Mouse (Mus musculus): ENCODE measurements around the gene Mdga1. TPM values are rescaled to one million over a fixed set of nuclear protein-coding genes. Genes with fewer than 3 reads are reported as not detected.
A peak's percentile ranks its signal among the peaks of the same experiment; 100 is the strongest.

Gene Mdga1
- polyA plus RNA-seq, 1 experiment from 2014 or later = 5.8 TPM

DNA sequence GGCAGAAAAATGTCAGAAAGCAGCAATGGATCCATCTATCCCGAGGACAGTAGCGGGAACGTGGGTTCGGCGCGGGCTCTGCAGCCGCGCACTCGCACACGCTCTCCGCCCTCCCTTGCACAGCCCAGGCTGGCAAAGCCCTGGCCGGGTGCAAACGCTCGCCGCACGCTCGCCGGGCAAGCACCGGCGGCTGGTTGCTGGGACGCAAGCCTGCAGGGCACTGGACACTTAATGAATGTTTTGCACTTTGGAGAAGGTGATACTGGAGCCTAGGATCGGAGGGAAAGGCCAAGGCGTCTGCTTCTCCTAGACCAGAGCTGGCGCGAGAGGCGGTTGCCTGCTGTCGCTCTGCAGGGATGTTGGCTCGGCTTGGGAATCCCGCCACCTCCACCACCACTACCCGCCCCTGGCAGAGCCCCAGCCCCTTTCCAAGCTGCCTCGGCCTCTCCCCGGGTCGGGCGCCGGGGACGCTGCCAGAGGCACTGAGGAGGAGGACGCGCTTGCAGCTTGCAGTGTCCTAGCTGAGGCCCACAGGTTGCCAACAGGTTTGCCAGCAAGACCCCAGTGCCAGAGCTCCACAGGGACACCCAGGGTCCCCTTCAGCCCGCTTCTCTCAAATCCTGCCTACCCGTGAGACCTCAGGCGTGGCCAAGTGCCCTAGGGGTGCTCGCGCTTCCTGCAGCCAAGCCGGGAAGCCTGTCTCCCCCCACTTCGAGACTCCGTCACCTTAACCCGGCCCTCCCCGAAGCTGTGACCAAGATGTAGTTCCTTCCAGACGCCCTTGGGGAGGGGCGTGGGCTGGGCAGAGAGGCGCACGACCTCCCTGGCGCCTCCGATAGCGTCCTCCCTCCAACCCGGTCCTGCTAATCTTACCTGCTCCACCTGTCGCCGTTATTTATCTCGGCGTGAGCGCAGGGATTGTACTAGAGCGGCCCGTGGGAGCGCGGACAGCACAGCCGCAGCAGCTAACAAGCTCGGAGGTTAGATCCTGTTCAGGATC, 80.6 kb downstream of the Mdga1 start:
- H3K27ac ChIP-seq = peak overlapping the region; percentile 54; the same call in 1 of the 2 replicates
- H3K9me3 ChIP-seq = no peaks in the 10 kb centered on the region
- H3K4me3 ChIP-seq = peak overlapping the region; percentile 72
- H3K4me2 ChIP-seq = peak overlapping the region; percentile 98
- peaks cover 51% of the 10 kb centered on the region for H3K27me3 ChIP-seq
- peak overlapping the region; percentile 42 for H3K9ac ChIP-seq
- 0 out of 2 replicates have a peak, but pooled peaks have one; percentile 45 for ATAC-seq (ENCODE audit: insufficient number of reproducible peaks, low FRiP score, low TSS enrichment, low read depth)
- H3K36me3 ChIP-seq = no peaks in the 10 kb centered on the region
- peaks cover 45% of the 10 kb centered on the region for H3K4me1 ChIP-seq
- 1% methylated on average over 67 of the region's 67 CpGs for WGBS

GRCm38 (mm10) chr17:29887881-29888826, 81.7 kb downstream of the Mdga1 start:
- Histone ChIP-seq H3K27ac (peak overlapping the region; percentile 84), H3K4me3 (peak overlapping the region; percentile 72), H3K4me1 (peaks cover 52% of the 10 kb centered on the region), H3K9me3 (no peaks in the 10 kb centered on the region), H3K4me2 (peak overlapping the region; percentile 98), H3K9ac (peak overlapping the region; percentile 68), H3K36me3 (no peaks in the 10 kb centered on the region), H3K27me3 (peaks cover 54% of the 10 kb centered on the region)
- ATAC-seq (ENCODE audit: insufficient number of reproducible peaks, low FRiP score, low TSS enrichment, low read depth) = peak; percentile 42; the same call in 1 of the 2 replicates
- under 1% methylated on average over 85 of the region's 93 CpGs for WGBS

- Histone ChIP-seq H3K4me1 (peaks cover 52% of the 10 kb centered on the region), H3K36me3 (no peaks in the 10 kb centered on the region), H3K4me3 (peak overlapping the region; percentile 72), H3K27ac (peak overlapping the region; percentile 84), H3K9ac (peak overlapping the region; percentile 68), H3K27me3 (peaks cover 54% of the 10 kb centered on the region), H3K9me3 (no peaks in the 10 kb centered on the region), H3K4me2 (peak overlapping the region; percentile 98)
- WGBS = under 1% methylated on average over 56 of the region's 57 CpGs
- 0 out of 2 replicates have a peak, but pooled peaks have one; percentile 40 for ATAC-seq (ENCODE audit: insufficient number of reproducible peaks, low FRiP score, low TSS enrichment, low read depth)
These were observed 82.5 kb downstream of the Mdga1 start for GRCm38 (mm10) chr17:29887271-29887880.

GRCm38 (mm10) chr17:29886655-29887251, 83.1 kb downstream of the Mdga1 start:
- H3K4me1 ChIP-seq = peaks cover 52% of the 10 kb centered on the region
- H3K27ac ChIP-seq = 0 out of 2 replicates have a peak overlapping the region, but pooled peaks have one; percentile 84
- H3K4me2 ChIP-seq = peak overlapping the region; percentile 98
- no peaks in the 10 kb centered on the region for H3K36me3 ChIP-seq
- H3K9me3 ChIP-seq = no peaks in the 10 kb centered on the region
- under 1% methylated on average over 39 of the region's 39 CpGs for WGBS
- H3K4me3 ChIP-seq = peak overlapping the region; percentile 72
- H3K27me3 ChIP-seq = peaks cover 53% of the 10 kb centered on the region
- peak overlapping the region; percentile 68 for H3K9ac ChIP-seq
- no peak for ATAC-seq (ENCODE audit: insufficient number of reproducible peaks, low FRiP score, low TSS enrichment, low read depth)

DNA sequence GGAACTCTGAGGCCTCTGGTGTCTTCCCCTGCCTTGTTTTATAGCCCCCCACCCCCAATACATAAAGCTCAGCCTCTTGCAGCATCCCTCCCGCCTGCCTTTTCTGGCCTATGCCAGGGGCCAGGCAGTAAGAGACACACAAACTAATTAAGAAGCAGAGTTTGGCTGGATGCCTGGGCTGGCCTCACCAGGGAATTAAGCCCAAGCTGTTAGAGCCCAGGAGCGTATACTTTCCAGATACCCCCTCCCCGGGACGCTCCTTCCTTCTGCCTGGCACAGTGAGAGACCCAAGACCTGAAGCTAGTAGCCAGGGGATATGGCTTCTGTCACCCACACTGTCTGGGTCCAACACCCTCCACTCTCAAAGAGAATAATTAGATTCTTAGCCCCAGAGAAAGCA, 83.8 kb downstream of the Mdga1 start:
- Histone ChIP-seq H3K4me3 (peak overlapping the region; percentile 72), H3K27ac (no peak overlapping the region), H3K4me1 (peaks cover 52% of the 10 kb centered on the region), H3K9ac (peak overlapping the region; percentile 68), H3K9me3 (no peaks in the 10 kb centered on the region), H3K36me3 (no peaks in the 10 kb centered on the region), H3K27me3 (peaks cover 47% of the 10 kb centered on the region), H3K4me2 (peak overlapping the region; percentile 98)
- ATAC-seq (ENCODE audit: insufficient number of reproducible peaks, low FRiP score, low TSS enrichment, low read depth) = no peak
- 6% methylated on average over 4 of the region's 4 CpGs for WGBS

DNA sequence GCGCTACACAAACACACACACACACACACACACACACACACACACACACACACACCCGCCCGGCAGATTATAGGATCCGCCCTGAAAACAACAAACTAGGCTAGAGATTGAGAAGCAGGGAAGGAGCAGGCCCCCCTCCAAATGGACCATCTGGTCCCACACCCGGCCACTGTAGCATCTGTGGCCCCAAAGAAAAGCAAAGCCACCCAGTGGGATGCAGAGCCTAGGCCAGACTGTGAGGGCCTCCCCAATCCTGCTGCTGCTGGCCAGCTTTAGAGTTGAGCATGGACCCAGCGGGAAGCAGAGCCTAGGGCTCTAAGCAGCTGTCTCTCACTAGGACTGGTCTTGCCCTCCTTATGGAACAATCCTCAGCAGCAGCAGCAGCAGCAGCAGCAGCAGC, 85.3 kb downstream of the Mdga1 start:
- no peak overlapping the region for H3K4me2 ChIP-seq
- H3K27me3 ChIP-seq = peaks cover 32% of the 10 kb centered on the region
- H3K4me3 ChIP-seq = no peak overlapping the region
- ATAC-seq (ENCODE audit: insufficient number of reproducible peaks, low FRiP score, low TSS enrichment, low read depth) = no peak
- no peak overlapping the region for H3K9ac ChIP-seq
- no peak overlapping the region for H3K27ac ChIP-seq
- H3K9me3 ChIP-seq = no peaks in the 10 kb centered on the region
- H3K36me3 ChIP-seq = no peaks in the 10 kb centered on the region
- WGBS = 62% methylated on average over 6 of the region's 6 CpGs
- H3K4me1 ChIP-seq = peaks cover 48% of the 10 kb centered on the region

DNA sequence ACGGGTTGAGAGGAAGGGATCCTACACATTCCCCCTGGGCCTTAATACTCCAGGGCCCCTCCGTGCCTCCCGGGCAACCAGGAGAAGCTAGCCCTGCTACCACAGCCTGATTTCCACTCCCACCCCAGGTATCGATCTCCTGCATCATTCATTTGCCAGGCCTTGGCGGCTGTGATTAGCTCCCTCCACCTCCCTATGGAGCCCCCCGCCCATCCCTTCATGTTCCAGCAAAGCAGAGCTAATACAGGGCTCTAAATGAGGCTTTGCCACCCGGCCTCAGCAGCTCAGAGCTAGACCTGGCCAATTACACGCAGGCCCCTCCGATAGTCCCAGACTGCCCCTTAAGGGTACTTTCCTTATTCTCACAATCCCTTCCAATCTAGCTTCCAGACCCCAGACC, 86.5 kb downstream of the Mdga1 start:
- Histone ChIP-seq H3K4me1 (peaks cover 37% of the 10 kb centered on the region), H3K9me3 (no peaks in the 10 kb centered on the region)

DNA sequence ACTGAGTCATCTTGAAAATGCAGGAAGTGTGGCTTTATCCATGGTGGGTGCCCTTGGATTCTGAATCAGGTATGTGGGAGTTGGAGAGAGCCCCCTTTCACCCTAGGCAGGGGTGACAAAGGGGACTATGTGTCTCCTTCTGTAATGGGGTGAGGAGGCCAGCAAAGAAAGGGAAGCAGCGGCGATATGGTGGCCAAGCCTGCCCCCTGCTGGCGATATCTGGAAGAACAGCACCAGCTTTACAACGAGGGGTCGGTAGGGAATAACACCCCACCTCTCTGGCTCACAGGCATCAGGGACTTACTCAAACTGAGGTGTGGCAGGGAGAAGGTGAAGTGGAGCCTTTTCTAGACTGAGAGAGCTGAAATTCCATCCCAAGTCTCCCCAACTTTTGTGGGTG, 87.0 kb downstream of the Mdga1 start:
- no peak for ATAC-seq (ENCODE audit: insufficient number of reproducible peaks, low FRiP score, low TSS enrichment, low read depth)
- 0% methylated on average over 5 of the region's 5 CpGs for WGBS
- Histone ChIP-seq H3K4me3 (no peak overlapping the region), H3K27me3 (peaks cover 25% of the 10 kb centered on the region), H3K9ac (no peak overlapping the region), H3K4me1 (peaks cover 35% of the 10 kb centered on the region), H3K36me3 (no peaks in the 10 kb centered on the region), H3K9me3 (no peaks in the 10 kb centered on the region), H3K27ac (no peak overlapping the region), H3K4me2 (no peak overlapping the region)

More for the DNA sequence above, 86.5 kb downstream of the Mdga1 start:
- Histone ChIP-seq H3K36me3 (no peaks in the 10 kb centered on the region), H3K9ac (no peak overlapping the region), H3K27ac (no peak overlapping the region), H3K4me2 (no peak overlapping the region), H3K27me3 (peaks cover 25% of the 10 kb centered on the region), H3K4me3 (no peak overlapping the region)
- 46% methylated on average over 9 of the region's 9 CpGs for WGBS
- no peak for ATAC-seq (ENCODE audit: insufficient number of reproducible peaks, low FRiP score, low TSS enrichment, low read depth)

GRCm38 (mm10) chr17:29880251-29880650, 89.6 kb downstream of the Mdga1 start:
- 65% methylated on average over 10 of the region's 10 CpGs for WGBS
- H3K27me3 ChIP-seq = peaks cover 11% of the 10 kb centered on the region
- H3K9ac ChIP-seq = no peak overlapping the region
- H3K36me3 ChIP-seq = no peaks in the 10 kb centered on the region
- ATAC-seq (ENCODE audit: insufficient number of reproducible peaks, low FRiP score, low TSS enrichment, low read depth) = no peak
- no peak overlapping the region for H3K4me3 ChIP-seq
- H3K4me2 ChIP-seq = no peak overlapping the region
- H3K4me1 ChIP-seq = peaks cover 12% of the 10 kb centered on the region
- H3K9me3 ChIP-seq = no peaks in the 10 kb centered on the region
- H3K27ac ChIP-seq = no peak overlapping the region

DNA sequence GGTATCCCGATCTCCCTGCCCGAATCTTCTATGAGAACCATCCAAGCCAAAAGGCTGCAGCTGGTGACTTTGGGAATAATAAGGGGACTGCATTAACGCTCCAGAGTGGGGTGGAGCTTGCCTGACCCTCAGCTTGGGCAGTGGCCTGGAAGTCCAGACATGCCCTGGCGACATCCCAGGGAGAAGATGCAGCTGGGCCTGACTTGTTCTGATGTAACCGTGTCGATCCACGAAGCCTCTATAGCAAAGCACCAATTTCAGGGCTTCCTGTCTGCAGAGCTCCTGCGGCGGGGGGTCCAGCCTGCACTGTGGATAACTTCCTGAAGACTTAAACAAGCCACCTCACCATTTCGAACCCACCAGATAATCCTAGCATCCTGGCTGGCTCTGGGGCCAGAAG, 90.9 kb downstream of the Mdga1 start:
- no peaks in the 10 kb centered on the region for H3K36me3 ChIP-seq
- H3K9ac ChIP-seq = no peak overlapping the region
- H3K4me3 ChIP-seq = no peak overlapping the region
- WGBS = 84% methylated on average over 10 of the region's 10 CpGs
- H3K27ac ChIP-seq = no peak overlapping the region
- H3K27me3 ChIP-seq = peaks cover 4% of the 10 kb centered on the region; the same call in 1 of the 2 replicates
- ATAC-seq (ENCODE audit: insufficient number of reproducible peaks, low FRiP score, low TSS enrichment, low read depth) = no peak
- peaks cover 14% of the 10 kb centered on the region for H3K4me1 ChIP-seq
- no peak overlapping the region for H3K4me2 ChIP-seq
- H3K9me3 ChIP-seq = no peaks in the 10 kb centered on the region
